Mouse (Mus musculus): Measurements from ENCODE around the gene Lysmd3. TPM values are rescaled to one million over a fixed set of nuclear protein-coding genes. Genes with fewer than 3 reads are reported as not detected.

The Lysmd3 gene
- polyA plus RNA-seq, 1 experiment from 2014 or later, result 20.7 TPM

- H3K9me3 ChIP-seq (replicated peaks), result no peaks in the 10 kb centered on the region
- H3K4me2 ChIP-seq, result no peak overlapping the region
- no peaks in the 10 kb centered on the region for H3K36me3 ChIP-seq (ENCODE audit: poor library complexity, severe bottlenecking)
- no peak overlapping the region for H3K27ac ChIP-seq
- no peaks in the 10 kb centered on the region for H3K27me3 ChIP-seq
- no peak for ATAC-seq
- whole genome bisulfite sequencing, result 93% methylated on average over 1 of the region's 1 CpGs
- no peak overlapping the region for H3K9ac ChIP-seq
- H3K4me1 ChIP-seq, result peaks cover 23% of the 10 kb centered on the region
- no peak overlapping the region for H3K4me3 ChIP-seq
These were observed 56.4 kb downstream of the Lysmd3 start for GRCm38 (mm10) chr13:81713896-81714295.

Other genes starting within 250 kb of the Lysmd3 start
- 31.3 and 36.8 TPM in 2 replicates for gene Adgrv1, start 24.5 kb upstream of the Lysmd3 start, polyA plus RNA-seq (2015; fragmentation: Nextera tagmentation; extraction: Ambion mirVana)
- 6.5 and 7.7 TPM in 2 replicates for gene Polr3g, start 53.4 kb downstream of the Lysmd3 start, polyA plus RNA-seq (2015; fragmentation: Nextera tagmentation; extraction: Ambion mirVana)
- gene Mblac2, start 53.7 kb downstream of the Lysmd3 start, polyA plus RNA-seq (2015; fragmentation: Nextera tagmentation; extraction: Ambion mirVana), result 13.2 and 18.1 TPM in 2 replicates
- 267 and 308 TPM in 2 replicates for gene Cetn3, start 125.4 kb downstream of the Lysmd3 start, polyA plus RNA-seq (2015; fragmentation: Nextera tagmentation; extraction: Ambion mirVana)

Measured in forebrain, embryonic 13.5 days (tissue).